Mouse (Mus musculus): ENCODE results near the gene Hhipl1. TPM values are rescaled to one million over a fixed set of nuclear protein-coding genes. Genes with fewer than 3 reads are reported as not detected.
A peak's percentile ranks its signal among the peaks of the same experiment; 100 is the strongest.

Hhipl1 gene
- polyA plus RNA-seq, 1 experiment, result 1.6 TPM

- H3K79me3 ChIP-seq (ENCODE audit: low read depth), result no peaks in the 10 kb centered on the region
- no peak for TF ChIP-seq MYOG (IDR thresholded peaks at IDR 0.05; ENCODE audit: control insufficient read depth, extremely low read depth, insufficient read length)
- no peak for TF ChIP-seq USF1 (IDR thresholded peaks at IDR 0.05; ENCODE audit: low read depth)
- TF ChIP-seq CEBPB (IDR thresholded peaks at IDR 0.05; ENCODE audit: low read depth), result no peak
- TF ChIP-seq MYOD1 (IDR thresholded peaks at IDR 0.05; ENCODE audit: control insufficient read depth, insufficient read length, low read depth), result no peak
- TF ChIP-seq CTCF (IDR thresholded peaks at IDR 0.05; ENCODE audit: control insufficient read depth, insufficient read depth, insufficient read length), result no peak
- no peak for TF ChIP-seq FOSL1 (IDR thresholded peaks at IDR 0.05; ENCODE audit: insufficient read depth, low read length, poor library complexity, severe bottlenecking)
- no peak for TF ChIP-seq MAX (IDR thresholded peaks at IDR 0.05)
- no peaks in the 10 kb centered on the region for H3K27me3 ChIP-seq (ENCODE audit: control insufficient read depth, insufficient read depth, insufficient read length)
- no peaks in the 10 kb centered on the region for H3K36me3 ChIP-seq (ENCODE audit: control insufficient read depth, insufficient read depth)
- no peaks in the 10 kb centered on the region for H3K79me2 ChIP-seq (ENCODE audit: control insufficient read depth, insufficient read depth)
- no peak overlapping the region for H3ac ChIP-seq (ENCODE audit: control insufficient read depth, insufficient read length, low read depth)
- H3K4me3 ChIP-seq (ENCODE audit: insufficient read depth, poor library complexity, severe bottlenecking), result no peak overlapping the region
These were observed 59.3 kb downstream of the Hhipl1 start for GRCm38 (mm10) chr12:108365340-108365739.

GRCm38 (mm10) chr12:108365868-108366267 lies 59.8 kb downstream of the Hhipl1 start:
- H3ac ChIP-seq (ENCODE audit: control insufficient read depth, insufficient read length, low read depth), result no peak overlapping the region
- H3K79me2 ChIP-seq (ENCODE audit: control insufficient read depth, insufficient read depth), result no peaks in the 10 kb centered on the region
- TF ChIP-seq CTCF (IDR thresholded peaks at IDR 0.05; ENCODE audit: control insufficient read depth, insufficient read depth, insufficient read length) (no peak), FOSL1 (IDR thresholded peaks at IDR 0.05; ENCODE audit: insufficient read depth, low read length, poor library complexity, severe bottlenecking) (no peak), CEBPB (IDR thresholded peaks at IDR 0.05; ENCODE audit: low read depth) (no peak), MYOD1 (IDR thresholded peaks at IDR 0.05; ENCODE audit: control insufficient read depth, insufficient read length, low read depth) (no peak), USF1 (IDR thresholded peaks at IDR 0.05; ENCODE audit: low read depth) (no peak), MAX (IDR thresholded peaks at IDR 0.05) (no peak), MYOG (IDR thresholded peaks at IDR 0.05; ENCODE audit: control insufficient read depth, extremely low read depth, insufficient read length) (no peak)
- H3K4me3 ChIP-seq (ENCODE audit: insufficient read depth, poor library complexity, severe bottlenecking), result no peak overlapping the region
- H3K27me3 ChIP-seq (ENCODE audit: control insufficient read depth, insufficient read depth, insufficient read length), result no peaks in the 10 kb centered on the region
- no peaks in the 10 kb centered on the region for H3K79me3 ChIP-seq (ENCODE audit: low read depth)
- no peaks in the 10 kb centered on the region for H3K36me3 ChIP-seq (ENCODE audit: control insufficient read depth, insufficient read depth)

GRCm38 (mm10) chr12:108367909-108368308 lies 61.8 kb downstream of the Hhipl1 start:
- TF ChIP-seq CTCF (IDR thresholded peaks at IDR 0.05; ENCODE audit: control insufficient read depth, insufficient read depth, insufficient read length) (no peak), MYOD1 (IDR thresholded peaks at IDR 0.05; ENCODE audit: control insufficient read depth, insufficient read length, low read depth) (no peak), CEBPB (IDR thresholded peaks at IDR 0.05; ENCODE audit: low read depth) (no peak), USF1 (IDR thresholded peaks at IDR 0.05; ENCODE audit: low read depth) (no peak), MAX (IDR thresholded peaks at IDR 0.05) (no peak), MYOG (IDR thresholded peaks at IDR 0.05; ENCODE audit: control insufficient read depth, extremely low read depth, insufficient read length) (no peak), FOSL1 (IDR thresholded peaks at IDR 0.05; ENCODE audit: insufficient read depth, low read length, poor library complexity, severe bottlenecking) (no peak)
- Histone ChIP-seq H3K27me3 (ENCODE audit: control insufficient read depth, insufficient read depth, insufficient read length) (no peaks in the 10 kb centered on the region), H3K4me3 (ENCODE audit: insufficient read depth, poor library complexity, severe bottlenecking) (no peak overlapping the region), H3ac (ENCODE audit: control insufficient read depth, insufficient read length, low read depth) (no peak overlapping the region), H3K79me3 (ENCODE audit: low read depth) (peaks cover 2% of the 10 kb centered on the region), H3K79me2 (ENCODE audit: control insufficient read depth, insufficient read depth) (peaks cover 20% of the 10 kb centered on the region), H3K36me3 (ENCODE audit: control insufficient read depth, insufficient read depth) (no peaks in the 10 kb centered on the region)

- no peak for TF ChIP-seq MYOD1 (IDR thresholded peaks at IDR 0.05; ENCODE audit: control insufficient read depth, insufficient read length, low read depth)
- TF ChIP-seq CEBPB (IDR thresholded peaks at IDR 0.05; ENCODE audit: low read depth), result no peak
- TF ChIP-seq CTCF (IDR thresholded peaks at IDR 0.05; ENCODE audit: control insufficient read depth, insufficient read depth, insufficient read length), result no peak
- H3K36me3 ChIP-seq (ENCODE audit: control insufficient read depth, insufficient read depth), result no peaks in the 10 kb centered on the region
These were observed 62.9 kb downstream of the Hhipl1 start for GRCm38 (mm10) chr12:108368921-108369320.

GRCm38 (mm10) chr12:108370596-108371428 lies 64.7 kb downstream of the Hhipl1 start, which contains the start of gene Eml1:
Gene Eml1 (plus strand): TSS chr12:108370957.
- Histone ChIP-seq H3K79me3 (ENCODE audit: low read depth) (peaks cover 13% of the 10 kb centered on the region), H3K79me2 (ENCODE audit: control insufficient read depth, insufficient read depth) (peaks cover 48% of the 10 kb centered on the region), H3ac (ENCODE audit: control insufficient read depth, insufficient read length, low read depth) (peak within 1 kb of the TSS; percentile 95), H3K36me3 (ENCODE audit: control insufficient read depth, insufficient read depth) (peaks cover 9% of the 10 kb centered on the region), H3K27me3 (ENCODE audit: control insufficient read depth, insufficient read depth, insufficient read length) (no peaks in the 10 kb centered on the region), H3K4me3 (ENCODE audit: insufficient read depth, poor library complexity, severe bottlenecking) (peak within 1 kb of the TSS; percentile 49)
- TF ChIP-seq FOSL1 (IDR thresholded peaks at IDR 0.05; ENCODE audit: insufficient read depth, low read length, poor library complexity, severe bottlenecking) (no peak), CTCF (IDR thresholded peaks at IDR 0.05; ENCODE audit: control insufficient read depth, insufficient read depth, insufficient read length) (no peak), USF1 (IDR thresholded peaks at IDR 0.05; ENCODE audit: low read depth) (no peak), MYOD1 (IDR thresholded peaks at IDR 0.05; ENCODE audit: control insufficient read depth, insufficient read length, low read depth) (no peak), MAX (IDR thresholded peaks at IDR 0.05) (no peak), MYOG (IDR thresholded peaks at IDR 0.05; ENCODE audit: control insufficient read depth, extremely low read depth, insufficient read length) (no peak), CEBPB (IDR thresholded peaks at IDR 0.05; ENCODE audit: low read depth) (no peak)

More at GRCm38 (mm10) chr12:108368921-108369320, 62.9 kb downstream of the Hhipl1 start:
- H3K4me3 ChIP-seq (ENCODE audit: insufficient read depth, poor library complexity, severe bottlenecking), result no peak overlapping the region
- H3ac ChIP-seq (ENCODE audit: control insufficient read depth, insufficient read length, low read depth), result no peak overlapping the region
- H3K27me3 ChIP-seq (ENCODE audit: control insufficient read depth, insufficient read depth, insufficient read length), result no peaks in the 10 kb centered on the region
- H3K79me3 ChIP-seq (ENCODE audit: low read depth), result peaks cover 9% of the 10 kb centered on the region
- peaks cover 30% of the 10 kb centered on the region for H3K79me2 ChIP-seq (ENCODE audit: control insufficient read depth, insufficient read depth)
